Mouse (Mus musculus) mouse trophoblast stem cell (cell line): ENCODE data around the gene Nfatc4.

ENCODE experiments used
- in situ Hi-C, 2 experiments: fragments of 300-500 bp; cut with MseI, MboI; formaldehyde crosslinking; loops; 2 replicates in 1 of 2; 3 replicates in 1 of 2; pipeline ENCODE4 v1.15.1; 2025

Nfatc4 gene

GRCm38 (mm10) chr14:55820576-55820975 lies 2.4 kb upstream of the Nfatc4 start:
- in situ Hi-C loops: no loop called here

- in situ Hi-C loops: no loop called here
Observed at GRCm38 (mm10) chr14:55822435-55822990, 431 bp upstream of the Nfatc4 start.

- in situ Hi-C loops: no loop called here
Observed at GRCm38 (mm10) chr14:55824001-55824480, 1.1 kb downstream of the Nfatc4 start.

- in situ Hi-C loops: no loop called here
Observed at GRCm38 (mm10) chr14:55824481-55825215, 1.7 kb downstream of the Nfatc4 start.

GRCm38 (mm10) chr14:55825216-55826051 lies 2.5 kb downstream of the Nfatc4 start:
- in situ Hi-C loops: no loop called here

- in situ Hi-C loops: no loop called here
Observed at GRCm38 (mm10) chr14:55826142-55826541, 3.2 kb downstream of the Nfatc4 start.

- in situ Hi-C loops: no loop called here
Observed at GRCm38 (mm10) chr14:55826551-55827340, 3.8 kb downstream of the Nfatc4 start.

GRCm38 (mm10) chr14:55828716-55829263 lies 5.8 kb downstream of the Nfatc4 start:
- in situ Hi-C loops: no loop called here

GRCm38 (mm10) chr14:55829854-55830253 lies 6.9 kb downstream of the Nfatc4 start:
- in situ Hi-C loops: loop anchor here (5.0 to 10.0 kb wide), 2 partner anchors 43 to 55 kb away; partner anchors contain the start of gene Ripk3 (in 1 of the 2)

GRCm38 (mm10) chr14:55830331-55830730 lies 7.4 kb downstream of the Nfatc4 start:
- in situ Hi-C loops: loop anchor here (5.0 to 10.0 kb wide), 2 partner anchors 43 to 56 kb away; partner anchors contain the start of gene Ripk3 (in 1 of the 2)

GRCm38 (mm10) chr14:55833126-55833525 lies 10.2 kb downstream of the Nfatc4 start:
- in situ Hi-C loops: loop anchor here (5.0 to 10.0 kb wide), 2 partner anchors 46 to 58 kb away; partner anchors contain the start of gene Ripk3 (in 1 of the 2)

GRCm38 (mm10) chr14:55834808-55835533 lies 12.0 kb downstream of the Nfatc4 start:
- in situ Hi-C loops: loop anchor here (5.0 to 10.0 kb wide), 2 partner anchors 48 to 60 kb away; partner anchors contain the start of gene Ripk3 (in 1 of the 2)

GRCm38 (mm10) chr14:55838312-55838711 lies 15.4 kb downstream of the Nfatc4 start:
- in situ Hi-C loops: loop anchor here in 1 of 2 experiments (10.0 kb wide), 1 partner anchor 64 kb away; no protein-coding TSS in a partner anchor

GRCm38 (mm10) chr14:55838740-55839139 lies 15.8 kb downstream of the Nfatc4 start:
- in situ Hi-C loops: loop anchor here in 1 of 2 experiments (10.0 kb wide), 1 partner anchor 64 kb away; no protein-coding TSS in a partner anchor

- in situ Hi-C loops: no loop called here
Observed at GRCm38 (mm10) chr14:55840853-55841366, 18.0 kb downstream of the Nfatc4 start.

- in situ Hi-C loops: no loop called here
Observed at GRCm38 (mm10) chr14:55842794-55843193, 19.9 kb downstream of the Nfatc4 start.

- in situ Hi-C loops: no loop called here
Observed at GRCm38 (mm10) chr14:55845506-55846294, 22.8 kb downstream of the Nfatc4 start.

- in situ Hi-C loops: no loop called here
Observed at GRCm38 (mm10) chr14:55850885-55851284, 27.9 kb downstream of the Nfatc4 start.
